ENCODE assay signal across 8 mouse cellular contexts in genomic region chr19:10948416-10948815, GRCm38 (mm10). TPM values are rescaled to one million over a fixed set of nuclear protein-coding genes. Genes with fewer than 3 reads are reported as not detected.
A peak's percentile ranks its signal among the peaks of the same experiment; 100 is the strongest.
DNase-seq lines count a peak whose midpoint lies in the region; ATAC-seq and TF ChIP-seq lines count a peak whose summit lies in the region.

No protein-coding gene starts in this region.

- H3K27ac ChIP-seq in kidney, embryonic 15.5 days: no peak overlapping the region
- no peak overlapping the region for H3K27ac ChIP-seq in CH12.LX (ENCODE audit: insufficient read depth, low read depth)
- H3K27ac ChIP-seq in cortical plate, adult 2 months (ENCODE audit: insufficient read depth, low read length): no peak overlapping the region
- H3K27ac ChIP-seq in hindbrain, embryonic 16.5 days (ENCODE audit: low read depth, low read length): no peak overlapping the region
- H3K27ac ChIP-seq in midbrain, embryonic 12.5 days (replicated peaks): no peak overlapping the region

- no peak for TF ChIP-seq CTCF in CH12.LX (conservative IDR thresholded peaks at IDR 0.05 in 1 of 2, IDR thresholded peaks at IDR 0.05 in 1 of 2; ENCODE audit: low read depth in 2 of 2, low read length in 2 of 2)
- no peak for TF ChIP-seq CTCF in cortical plate, adult 2 months (IDR thresholded peaks at IDR 0.05; ENCODE audit: extremely low read depth, insufficient read depth, low read length)

- TF ChIP-seq POLR2A in CH12.LX (IDR thresholded peaks at IDR 0.05; ENCODE audit: low read depth, low read length): no peak
- no peak for TF ChIP-seq POLR2A in cortical plate, adult 2 months (IDR thresholded peaks at IDR 0.05; ENCODE audit: extremely low read depth, insufficient read depth, low read length)

- no peaks in the 10 kb centered on the region for H3K27me3 ChIP-seq in kidney, embryonic 15.5 days
- H3K27me3 ChIP-seq in CH12.LX (replicated peaks): peaks cover 19% of the 10 kb centered on the region
- no peaks in the 10 kb centered on the region for H3K27me3 ChIP-seq in hindbrain, embryonic 16.5 days (replicated peaks; ENCODE audit: control insufficient read depth, insufficient read depth, low read length)
- no peaks in the 10 kb centered on the region for H3K27me3 ChIP-seq in midbrain, embryonic 12.5 days

- 0% methylated on average over 20 of the region's 20 CpGs for WGBS in kidney, embryonic 15.5 days
- 1% methylated on average over 20 of the region's 20 CpGs for WGBS in hindbrain, embryonic 16.5 days
- WGBS in midbrain, embryonic 12.5 days: under 1% methylated on average over 20 of the region's 20 CpGs

- peak overlapping the region; percentile 85 for H3K4me3 ChIP-seq in kidney, embryonic 15.5 days (replicated peaks)
- peak overlapping the region; percentile 76 to 91 (median 85) for H3K4me3 ChIP-seq in CH12.LX (replicated peaks in 1 of 3; ENCODE audit: low read depth in 2 of 3, low read length in 2 of 3, poor library complexity in 1 of 3)
- peak overlapping the region; percentile 40 for H3K4me3 ChIP-seq in cortical plate, adult 2 months (ENCODE audit: insufficient read depth, low read length)
- peak overlapping the region; percentile 68 for H3K4me3 ChIP-seq in hindbrain, embryonic 16.5 days (ENCODE audit: low read length)
- H3K4me3 ChIP-seq in midbrain, embryonic 12.5 days: peak overlapping the region; percentile 74

- H3K79me2 ChIP-seq in CH12.LX (replicated peaks; ENCODE audit: control insufficient read depth, extremely low read depth, insufficient read depth, poor library complexity, severe bottlenecking): peaks cover 31% of the 10 kb centered on the region

- H3K9ac ChIP-seq in kidney, embryonic 15.5 days: peak overlapping the region; percentile 87
- peak overlapping the region; percentile 54 for H3K9ac ChIP-seq in CH12.LX (ENCODE audit: insufficient read depth, low read depth)
- peak overlapping the region; percentile 73 for H3K9ac ChIP-seq in hindbrain, embryonic 16.5 days (ENCODE audit: low read depth, low read length)
- peak overlapping the region; percentile 90 for H3K9ac ChIP-seq in midbrain, embryonic 12.5 days (replicated peaks)

- no peaks in the 10 kb centered on the region for H3K9me3 ChIP-seq in kidney, embryonic 15.5 days (replicated peaks)
- H3K9me3 ChIP-seq in CH12.LX (replicated peaks; ENCODE audit: low read length): no peaks in the 10 kb centered on the region
- no peaks in the 10 kb centered on the region for H3K9me3 ChIP-seq in hindbrain, embryonic 16.5 days (ENCODE audit: control insufficient read depth, low read length)
- H3K9me3 ChIP-seq in midbrain, embryonic 12.5 days: no peaks in the 10 kb centered on the region

- H3K4me1 ChIP-seq in kidney, embryonic 15.5 days: peaks cover 37% of the 10 kb centered on the region
- H3K4me1 ChIP-seq in CH12.LX (ENCODE audit: control insufficient read depth in 1 of 2, insufficient read depth in 2 of 2): peaks cover 21 to 47% of the 10 kb centered on the region in 2 experiments
- H3K4me1 ChIP-seq in cortical plate, adult 2 months (ENCODE audit: control insufficient read depth, insufficient read depth, low read length): peaks cover 16% of the 10 kb centered on the region; the same call in 1 of the 2 replicates
- H3K4me1 ChIP-seq in hindbrain, embryonic 16.5 days (ENCODE audit: control insufficient read depth, insufficient read depth, low read depth, low read length): peaks cover 27% of the 10 kb centered on the region
- peaks cover 30% of the 10 kb centered on the region for H3K4me1 ChIP-seq in midbrain, embryonic 12.5 days

- TF ChIP-seq EP300 in CH12.LX (IDR thresholded peaks at IDR 0.05; ENCODE audit: low read length): no peak

- in situ Hi-C loops in CH12.LX (cut with MboI; ENCODE audit: low pct_ligation_motif_present, low pct_unique_long_range_greater_than_20kb, low sequenced_read_pairs): no loop called here

- ATAC-seq in kidney, embryonic 15.5 days (replicated peaks; ENCODE audit: low FRiP score): 0 out of 2 replicates have a peak, but pooled peaks have one; percentile 0
- no peak for ATAC-seq in hindbrain, embryonic 16.5 days
- ATAC-seq in midbrain, embryonic 12.5 days (ENCODE audit: low FRiP score, low read depth): no peak

- H3K4me2 ChIP-seq in kidney, embryonic 15.5 days: peak overlapping the region; percentile 99
- peak overlapping the region; percentile 95 for H3K4me2 ChIP-seq in CH12.LX (ENCODE audit: insufficient read depth, low read depth, poor library complexity, severe bottlenecking)
- H3K4me2 ChIP-seq in hindbrain, embryonic 16.5 days (ENCODE audit: low read length): peak overlapping the region; percentile 100
- H3K4me2 ChIP-seq in midbrain, embryonic 12.5 days (replicated peaks): peak overlapping the region; percentile 100

- dilution Hi-C loops in CH12.LX (cut with MboI; ENCODE audit: extremely low pct_ligation_motif_present, extremely low pct_unique_long_range_greater_than_20kb, low sequenced_read_pairs): no loop called here

- DNase-seq in kidney, adult 8-10 months: no peak
- no peak for DNase-seq in CH12.LX (ENCODE audit: extremely low read depth)
- DNase-seq in frontal cortex, postnatal 36 days (ENCODE audit: low spot score in 2 of 2): no peak
- no peak for DNase-seq in gastrocnemius, adult 18-20 months (ENCODE audit: low spot score)

- no peak for TF ChIP-seq RAD21 in CH12.LX (IDR thresholded peaks at IDR 0.05; ENCODE audit: low read depth, low read length)

- H3K36me3 ChIP-seq in kidney, embryonic 15.5 days: peaks cover 22% of the 10 kb centered on the region
- peaks cover 19 to 38% of the 10 kb centered on the region in 2 experiments for H3K36me3 ChIP-seq in CH12.LX (replicated peaks in 1 of 2; ENCODE audit: control insufficient read depth in 1 of 2, insufficient read depth in 1 of 2, low read length in 1 of 2)
- H3K36me3 ChIP-seq in hindbrain, embryonic 16.5 days (ENCODE audit: control insufficient read depth, insufficient read depth, low read length): peaks cover 14% of the 10 kb centered on the region
- peaks cover 28% of the 10 kb centered on the region for H3K36me3 ChIP-seq in midbrain, embryonic 12.5 days

TF ChIP-seq in CH12.LX, 34 proteins besides CTCF, POLR2A, EP300 and RAD21 (continues in another document):
- TF ChIP-seq MXI1 (IDR thresholded peaks at IDR 0.05; ENCODE audit: low read depth, low read length): no peak
- TF ChIP-seq IRF4 (IDR thresholded peaks at IDR 0.05; ENCODE audit: low read depth, low read length): no peak
- TF ChIP-seq NELFE (IDR thresholded peaks at IDR 0.05; ENCODE audit: low read depth, low read length): no peak
- TF ChIP-seq TCF12 (IDR thresholded peaks at IDR 0.05; ENCODE audit: low read depth, low read length): no peak
- no peak for TF ChIP-seq E2F4 (IDR thresholded peaks at IDR 0.05; ENCODE audit: insufficient replicate concordance, low read depth, low read length)
- no peak for TF ChIP-seq PAX5 (IDR thresholded peaks at IDR 0.05; ENCODE audit: low read length)

RNA-seq across cellular contexts. Expression of gene Ccdc86, which starts 0.7 kb away (rescaled TPM):
- 33.1 and 33.4 TPM in 2 replicates for polyA plus RNA-seq in kidney, embryonic 15.5 days (2015; fragmentation: Nextera tagmentation; extraction: Ambion mirVana)
- total RNA-seq in CH12.LX (2012; rRNA removed) (10.8 and 18.6 TPM in 2 replicates), CH12.LX (2014; rRNA removed) (8.5 and 9.5 TPM in 2 replicates)
- polyA plus RNA-seq in CH12.LX (2012; ENCODE audit: insufficient read length, low read depth): 36.8 and 44.8 TPM in 2 replicates
- polyA plus RNA-seq in cortical plate, adult 2 months (2012; rRNA removed): 5.0 and 5.5 TPM in 2 replicates
- polyA plus RNA-seq in hindbrain, embryonic 16.5 days (2015; fragmentation: Nextera tagmentation; extraction: Ambion mirVana): 12.9 and 14.8 TPM in 2 replicates
- polyA plus RNA-seq in midbrain, embryonic 12.5 days (2016; fragmentation: Nextera tagmentation; extraction: Ambion mirVana): 21.6 and 23.7 TPM in 2 replicates
- total RNA-seq in gastrocnemius, adult 18-20 months (2021): 10 to 100 TPM; 12.6 to 14.5 TPM

RNA-seq across cellular contexts. Expression of gene Ptgdr2, which starts 11.5 kb away (rescaled TPM):
- polyA plus RNA-seq in kidney, embryonic 15.5 days (2015; fragmentation: Nextera tagmentation; extraction: Ambion mirVana): 0.08 and 0.09 TPM in 2 replicates
- 0.13 and 0.17 TPM in 2 replicates for total RNA-seq in CH12.LX (2012; rRNA removed)
- total RNA-seq in CH12.LX (2014; rRNA removed): not detected in 2 replicates
- polyA plus RNA-seq in CH12.LX (2012; ENCODE audit: insufficient read length, low read depth): not detected in 2 replicates
- 0.11 and 0.21 TPM in 2 replicates for polyA plus RNA-seq in cortical plate, adult 2 months (2012; rRNA removed)
- 0.19 and 0.20 TPM in 2 replicates for polyA plus RNA-seq in hindbrain, embryonic 16.5 days (2015; fragmentation: Nextera tagmentation; extraction: Ambion mirVana)
- 0.09 and 0.12 TPM in 2 replicates for polyA plus RNA-seq in midbrain, embryonic 12.5 days (2016; fragmentation: Nextera tagmentation; extraction: Ambion mirVana)
- not detected for total RNA-seq in gastrocnemius, adult 18-20 months (2021)

RNA-seq across cellular contexts. Expression of gene Ms4a10, which starts 26.1 kb away (rescaled TPM):
- polyA plus RNA-seq in kidney, embryonic 15.5 days (2015; fragmentation: Nextera tagmentation; extraction: Ambion mirVana): 0.31 TPM in 1 of 2 replicates, not detected in the other
- total RNA-seq in CH12.LX (2012; rRNA removed): not detected in 2 replicates
- not detected in 2 replicates for total RNA-seq in CH12.LX (2014; rRNA removed)
- polyA plus RNA-seq in CH12.LX (2012; ENCODE audit: insufficient read length, low read depth): not detected in 2 replicates
- polyA plus RNA-seq in cortical plate, adult 2 months (2012; rRNA removed): not detected in 2 replicates
- not detected in 2 replicates for polyA plus RNA-seq in hindbrain, embryonic 16.5 days (2015; fragmentation: Nextera tagmentation; extraction: Ambion mirVana)
- polyA plus RNA-seq in midbrain, embryonic 12.5 days (2016; fragmentation: Nextera tagmentation; extraction: Ambion mirVana): not detected in 2 replicates
- not detected for total RNA-seq in gastrocnemius, adult 18-20 months (2021)

RNA-seq across cellular contexts. Expression of gene Zp1, which starts 28.0 kb away (rescaled TPM):
- polyA plus RNA-seq in kidney, embryonic 15.5 days (2015; fragmentation: Nextera tagmentation; extraction: Ambion mirVana): not detected in 2 replicates
- not detected in 2 replicates for total RNA-seq in CH12.LX (2012; rRNA removed)
- 0.26 TPM in 1 of 2 replicates, not detected in the other for total RNA-seq in CH12.LX (2014; rRNA removed)
- polyA plus RNA-seq in CH12.LX (2012; ENCODE audit: insufficient read length, low read depth): not detected in 2 replicates
- not detected in 2 replicates for polyA plus RNA-seq in cortical plate, adult 2 months (2012; rRNA removed)
- 0.79 and 0.94 TPM in 2 replicates for polyA plus RNA-seq in hindbrain, embryonic 16.5 days (2015; fragmentation: Nextera tagmentation; extraction: Ambion mirVana)
- 0.38 TPM in 1 of 2 replicates, not detected in the other for polyA plus RNA-seq in midbrain, embryonic 12.5 days (2016; fragmentation: Nextera tagmentation; extraction: Ambion mirVana)
- not detected for total RNA-seq in gastrocnemius, adult 18-20 months (2021)

RNA-seq across cellular contexts. Expression of gene Ms4a15, which starts 44.6 kb away (rescaled TPM):
- polyA plus RNA-seq in kidney, embryonic 15.5 days (2015; fragmentation: Nextera tagmentation; extraction: Ambion mirVana): not detected in 2 replicates
- total RNA-seq in CH12.LX (2012; rRNA removed) (not detected in 2 replicates), CH12.LX (2014; rRNA removed) (not detected in 2 replicates)
- 0.37 TPM in 1 of 2 replicates, not detected in the other for polyA plus RNA-seq in CH12.LX (2012; ENCODE audit: insufficient read length, low read depth)
- not detected in 2 replicates for polyA plus RNA-seq in cortical plate, adult 2 months (2012; rRNA removed)
- polyA plus RNA-seq in hindbrain, embryonic 16.5 days (2015; fragmentation: Nextera tagmentation; extraction: Ambion mirVana): not detected in 2 replicates
- not detected in 2 replicates for polyA plus RNA-seq in midbrain, embryonic 12.5 days (2016; fragmentation: Nextera tagmentation; extraction: Ambion mirVana)
- total RNA-seq in gastrocnemius, adult 18-20 months (2021): not detected
